Mouse (Mus musculus): ENCODE data around the gene Sox30.

- TF ChIP-seq CTCF (conservative IDR thresholded peaks at IDR 0.05; ENCODE audit: low read length) (no peak), NANOG (IDR thresholded peaks at IDR 0.05; ENCODE audit: borderline replicate concordance, low read length) (no peak), POU5F1 (IDR thresholded peaks at IDR 0.05; ENCODE audit: borderline replicate concordance, low read length) (no peak)
Observed at GRCm38 (mm10) chr11:46062569-46062968, 82.5 kb downstream of the Sox30 start.

Measured in E14TG2a.4 (cell line).